Mouse (Mus musculus): ENCODE results near the gene Tmem243. TPM values are rescaled to one million over a fixed set of nuclear protein-coding genes. Genes with fewer than 3 reads are reported as not detected.
A peak's percentile ranks its signal among the peaks of the same experiment; 100 is the strongest.

Tmem243 gene
- total and polyA plus RNA-seq, 2 experiments from 2014 or later: 3.5 to 10.7 TPM

DNA sequence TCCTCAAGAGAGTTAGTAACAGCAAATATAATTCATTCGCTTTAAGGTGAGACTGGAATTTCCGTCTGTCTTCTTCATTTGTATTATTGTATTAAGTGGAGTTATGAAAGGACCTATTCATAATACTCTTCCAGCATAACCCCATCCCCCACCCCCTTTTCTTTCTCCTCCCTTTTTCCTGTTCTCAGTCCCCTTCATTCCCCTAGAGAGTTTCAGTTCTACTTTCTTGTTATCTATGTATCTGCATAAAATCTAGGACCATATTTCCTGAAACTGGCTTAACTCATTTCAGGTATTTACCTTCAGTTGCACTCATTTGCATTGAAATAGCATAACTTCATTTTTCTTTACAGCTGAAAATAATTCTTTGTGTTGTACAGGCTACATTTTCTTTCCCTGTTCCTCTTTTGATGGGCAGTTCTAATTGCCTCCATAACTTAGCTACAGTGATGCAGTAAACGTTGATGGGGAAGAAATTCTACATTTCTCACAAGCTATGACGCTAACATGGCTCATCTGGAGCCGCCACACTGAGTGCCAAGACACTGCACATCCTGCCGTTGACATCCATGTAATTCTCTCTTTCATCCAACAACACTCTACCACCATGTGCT lies 9.9 kb upstream of the Tmem243 start:
- no peak for DNase-seq
- Histone ChIP-seq H3K9me3 (ENCODE audit: low read length) (no peaks in the 10 kb centered on the region), H3K9ac (no peak overlapping the region), H3K4me3 (ENCODE audit: low read depth, low read length) (no peak overlapping the region), H3K4me2 (ENCODE audit: low read depth) (no peak overlapping the region), H3K36me3 (ENCODE audit: insufficient read depth) (no peaks in the 10 kb centered on the region), H3K4me1 (ENCODE audit: insufficient read depth) (no peaks in the 10 kb centered on the region), H3K27me3 (ENCODE audit: insufficient read depth, low read length) (no peaks in the 10 kb centered on the region), H3K27ac (ENCODE audit: low read depth, low read length) (no peak overlapping the region)
- no peak for TF ChIP-seq CTCF (IDR thresholded peaks at IDR 0.05; ENCODE audit: low read depth)
- ATAC-seq: no peak
- 84% methylated on average over 6 of the region's 6 CpGs for WGBS

DNA sequence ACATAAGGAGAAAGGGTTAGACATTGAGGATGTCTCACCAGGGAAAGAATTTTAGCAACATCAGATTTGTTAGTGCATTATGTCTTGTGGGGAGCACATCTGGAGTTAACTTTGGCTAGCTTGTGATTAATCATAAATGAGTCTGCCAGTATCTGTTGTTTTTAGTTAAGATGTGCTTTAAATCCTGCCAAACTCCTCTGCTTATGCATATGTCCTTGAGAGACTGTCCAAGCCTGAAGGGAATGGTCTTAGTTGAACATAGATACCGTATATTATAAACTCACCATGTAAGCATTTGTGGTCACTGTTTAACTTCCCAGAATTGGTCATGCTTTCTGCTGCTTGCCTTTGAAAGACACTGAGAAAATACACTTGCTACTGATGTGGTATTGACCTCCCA lies 7.8 kb upstream of the Tmem243 start:
- Histone ChIP-seq H3K4me2 (ENCODE audit: low read depth) (no peak overlapping the region), H3K9me3 (ENCODE audit: low read length) (peaks cover 6% of the 10 kb centered on the region; the same call in 1 of the 2 replicates), H3K27me3 (ENCODE audit: insufficient read depth, low read length) (no peaks in the 10 kb centered on the region), H3K4me3 (ENCODE audit: low read depth, low read length) (no peak overlapping the region), H3K4me1 (ENCODE audit: insufficient read depth) (no peaks in the 10 kb centered on the region), H3K9ac (no peak overlapping the region), H3K36me3 (ENCODE audit: insufficient read depth) (no peaks in the 10 kb centered on the region), H3K27ac (ENCODE audit: low read depth, low read length) (no peak overlapping the region)
- WGBS: 95% methylated on average over 1 of the region's 1 CpGs
- DNase-seq: no peak
- TF ChIP-seq CTCF (IDR thresholded peaks at IDR 0.05; ENCODE audit: low read depth): no peak
- no peak for ATAC-seq

DNA sequence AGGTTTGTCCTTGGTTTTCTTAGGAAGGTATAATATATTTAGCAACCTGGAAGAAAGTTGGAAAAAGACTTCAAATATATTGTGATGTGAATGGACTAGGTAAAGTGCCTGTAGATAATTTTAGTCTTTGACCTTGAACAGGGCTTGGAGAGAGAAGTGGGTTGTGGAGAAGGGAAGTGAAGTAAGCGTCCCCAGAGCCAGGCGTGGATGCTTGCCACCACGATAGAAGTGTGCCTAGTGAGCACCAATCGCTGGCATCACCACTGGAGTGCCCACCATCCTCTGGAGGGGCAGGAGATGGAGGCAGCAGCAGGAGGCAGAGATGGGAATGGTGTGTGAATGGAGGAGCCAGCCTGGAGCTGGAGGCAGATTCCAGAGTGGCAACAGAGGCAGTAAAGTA lies 7.0 kb upstream of the Tmem243 start:
- Histone ChIP-seq H3K36me3 (ENCODE audit: insufficient read depth) (no peaks in the 10 kb centered on the region), H3K27ac (ENCODE audit: low read depth, low read length) (no peak overlapping the region), H3K27me3 (ENCODE audit: insufficient read depth, low read length) (no peaks in the 10 kb centered on the region), H3K4me1 (ENCODE audit: insufficient read depth) (no peaks in the 10 kb centered on the region), H3K4me2 (ENCODE audit: low read depth) (no peak overlapping the region), H3K4me3 (ENCODE audit: low read depth, low read length) (no peak overlapping the region), H3K9ac (no peak overlapping the region), H3K9me3 (ENCODE audit: low read length) (peaks cover 6% of the 10 kb centered on the region; the same call in 1 of the 2 replicates)
- 83% methylated on average over 4 of the region's 4 CpGs for WGBS
- no peak for DNase-seq
- no peak for TF ChIP-seq CTCF (IDR thresholded peaks at IDR 0.05; ENCODE audit: low read depth)
- no peak for ATAC-seq

DNA sequence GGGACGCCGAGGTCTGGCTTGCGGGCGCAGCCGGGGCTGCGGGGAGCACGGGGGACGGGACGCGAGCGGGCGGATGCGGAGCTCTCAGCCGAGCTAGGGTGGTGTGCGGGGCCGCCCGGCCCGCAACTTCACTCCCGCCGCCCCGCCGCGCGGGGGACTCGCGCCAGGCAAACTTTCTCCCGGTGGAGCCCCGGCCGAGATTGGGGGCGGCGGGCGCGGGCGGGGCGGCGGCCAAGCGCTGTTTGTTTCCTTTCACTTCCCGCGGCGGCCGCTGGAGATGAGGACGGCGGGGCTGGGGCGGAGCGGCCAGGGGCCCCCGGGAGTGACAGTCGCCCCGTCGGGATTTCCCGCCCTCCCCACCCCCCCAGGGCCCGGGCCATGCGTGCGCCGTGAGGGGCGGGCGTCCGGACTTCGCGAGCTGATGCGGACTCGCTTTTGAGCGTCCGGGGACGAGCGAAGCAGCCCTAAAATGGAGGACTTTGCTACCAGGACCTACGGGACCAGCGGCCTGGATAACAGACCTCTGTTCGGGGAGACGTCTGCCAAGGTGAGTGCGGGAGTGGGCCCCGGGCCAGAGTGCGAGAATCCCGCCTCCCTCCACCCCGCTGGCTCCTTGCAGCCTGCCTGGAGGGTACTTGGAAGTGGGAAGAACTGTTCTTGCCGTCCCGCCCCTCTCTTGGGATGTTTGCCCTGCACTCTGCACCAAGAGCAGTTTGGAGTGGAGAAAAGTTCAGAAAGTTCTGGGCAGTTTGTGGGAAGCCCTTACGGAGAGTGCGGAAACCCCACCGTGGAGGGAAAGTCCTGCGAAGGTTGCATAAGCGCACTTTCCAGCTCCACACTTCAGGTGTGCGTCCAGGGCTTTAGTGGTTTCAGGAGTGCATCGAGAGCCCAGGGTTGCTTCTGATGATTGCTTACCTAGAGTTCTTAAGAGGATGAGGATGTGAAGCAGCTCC lies 657 bp downstream of the Tmem243 start:
- peak overlapping the region; percentile 78 for H3K4me2 ChIP-seq (ENCODE audit: low read depth)
- peaks cover 5% of the 10 kb centered on the region; the same call in 1 of the 2 replicates for H3K9me3 ChIP-seq (ENCODE audit: low read length)
- DNase-seq (peak; percentile 26), ATAC-seq (peak; percentile 72)
- H3K9ac ChIP-seq: peak overlapping the region; percentile 59
- TF ChIP-seq CTCF (IDR thresholded peaks at IDR 0.05; ENCODE audit: low read depth): no peak
- H3K27ac ChIP-seq (ENCODE audit: low read depth, low read length): peak overlapping the region; percentile 35; the same call in 1 of the 2 replicates
- H3K4me3 ChIP-seq (ENCODE audit: low read depth, low read length): peak overlapping the region; percentile 88
- H3K27me3 ChIP-seq (ENCODE audit: insufficient read depth, low read length): no peaks in the 10 kb centered on the region
- WGBS: under 1% methylated on average over 72 of the region's 83 CpGs
- H3K36me3 ChIP-seq (ENCODE audit: insufficient read depth): no peaks in the 10 kb centered on the region
- no peaks in the 10 kb centered on the region for H3K4me1 ChIP-seq (ENCODE audit: insufficient read depth)

DNA sequence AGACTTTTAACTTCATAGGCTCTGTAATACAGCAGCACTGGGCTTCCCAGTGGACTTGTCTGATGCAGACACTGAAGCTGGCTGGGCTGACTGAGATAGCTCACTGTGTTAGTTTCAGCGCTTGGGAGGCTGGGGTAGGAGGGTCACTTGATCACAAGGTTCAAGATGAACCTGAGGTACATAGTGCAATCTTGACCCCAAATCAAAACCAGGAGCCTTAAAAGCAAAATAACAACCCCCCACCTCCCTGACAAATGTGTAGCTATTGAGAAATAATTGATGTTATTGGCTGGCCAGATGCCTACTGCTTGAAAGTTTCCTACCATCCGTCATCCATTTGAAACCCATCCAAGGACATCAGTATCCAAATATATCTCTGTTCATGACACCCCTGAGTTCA lies 2.2 kb downstream of the Tmem243 start:
- H3K27me3 ChIP-seq (ENCODE audit: insufficient read depth, low read length): no peaks in the 10 kb centered on the region
- no peak for DNase-seq
- H3K9me3 ChIP-seq (ENCODE audit: low read length): no peaks in the 10 kb centered on the region
- H3K4me1 ChIP-seq (ENCODE audit: insufficient read depth): no peaks in the 10 kb centered on the region
- no peak overlapping the region for H3K4me3 ChIP-seq (ENCODE audit: low read depth, low read length)
- H3K36me3 ChIP-seq (ENCODE audit: insufficient read depth): no peaks in the 10 kb centered on the region
- ATAC-seq: no peak
- TF ChIP-seq CTCF (IDR thresholded peaks at IDR 0.05; ENCODE audit: low read depth): no peak
- H3K27ac ChIP-seq (ENCODE audit: low read depth, low read length): no peak overlapping the region
- WGBS: 90% methylated on average over 2 of the region's 2 CpGs
- no peak overlapping the region for H3K4me2 ChIP-seq (ENCODE audit: low read depth)
- H3K9ac ChIP-seq: no peak overlapping the region

DNA sequence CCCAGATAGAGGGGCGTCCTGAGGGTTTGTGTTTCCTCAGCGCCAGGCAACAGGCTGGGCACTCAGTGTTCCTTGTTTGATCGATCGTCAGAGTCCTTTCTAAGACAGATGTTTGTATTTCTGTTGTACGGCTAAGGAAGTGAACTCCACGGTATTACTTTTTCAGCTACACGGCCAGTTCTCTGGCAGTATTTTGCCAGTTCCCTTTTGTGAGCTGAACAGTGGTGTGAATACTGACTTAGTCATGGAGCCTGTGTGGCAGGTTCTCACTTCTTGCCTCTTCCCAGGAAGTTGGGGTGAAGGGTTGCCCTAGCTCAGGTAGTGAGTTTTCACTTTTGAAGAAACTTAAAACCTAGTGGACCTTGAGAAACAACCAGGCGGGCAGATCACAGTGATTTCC lies 3.5 kb downstream of the Tmem243 start:
- Histone ChIP-seq H3K27ac (ENCODE audit: low read depth, low read length) (no peak overlapping the region), H3K4me2 (ENCODE audit: low read depth) (no peak overlapping the region), H3K27me3 (ENCODE audit: insufficient read depth, low read length) (no peaks in the 10 kb centered on the region), H3K4me3 (ENCODE audit: low read depth, low read length) (no peak overlapping the region), H3K36me3 (ENCODE audit: insufficient read depth) (no peaks in the 10 kb centered on the region), H3K4me1 (ENCODE audit: insufficient read depth) (no peaks in the 10 kb centered on the region), H3K9ac (no peak overlapping the region), H3K9me3 (ENCODE audit: low read length) (no peaks in the 10 kb centered on the region)
- ATAC-seq (no peak), DNase-seq (no peak)
- WGBS: 86% methylated on average over 8 of the region's 8 CpGs
- no peak for TF ChIP-seq CTCF (IDR thresholded peaks at IDR 0.05; ENCODE audit: low read depth)

DNA sequence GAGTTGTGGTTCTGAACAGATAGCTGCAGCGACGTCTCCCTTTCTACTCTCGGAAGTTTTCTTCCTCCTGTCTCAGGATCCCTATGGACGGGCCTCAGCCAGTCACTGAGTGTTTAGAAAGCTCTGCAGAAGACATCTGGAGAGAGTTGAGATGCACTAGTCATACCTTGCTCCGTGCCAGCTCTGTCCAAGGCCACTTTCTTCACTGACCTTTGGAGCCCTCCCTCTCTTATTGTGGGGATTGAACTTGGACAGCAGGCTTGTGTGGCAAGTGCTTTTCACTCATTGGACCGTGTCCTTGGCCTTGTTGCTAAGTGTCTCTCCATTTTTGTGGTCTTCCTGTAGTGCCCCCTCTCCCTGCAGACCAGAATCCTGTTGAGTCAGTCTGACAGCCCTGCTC lies 6.3 kb downstream of the Tmem243 start:
- H3K4me1 ChIP-seq (ENCODE audit: insufficient read depth): no peaks in the 10 kb centered on the region
- H3K27me3 ChIP-seq (ENCODE audit: insufficient read depth, low read length): no peaks in the 10 kb centered on the region
- WGBS: 87% methylated on average over 6 of the region's 6 CpGs
- H3K36me3 ChIP-seq (ENCODE audit: insufficient read depth): no peaks in the 10 kb centered on the region
- no peak for DNase-seq
- H3K4me3 ChIP-seq (ENCODE audit: low read depth, low read length): no peak overlapping the region
- H3K4me2 ChIP-seq (ENCODE audit: low read depth): no peak overlapping the region
- no peak overlapping the region for H3K9ac ChIP-seq
- no peak overlapping the region for H3K27ac ChIP-seq (ENCODE audit: low read depth, low read length)
- no peak for TF ChIP-seq CTCF (IDR thresholded peaks at IDR 0.05; ENCODE audit: low read depth)
- H3K9me3 ChIP-seq (ENCODE audit: low read length): no peaks in the 10 kb centered on the region
- ATAC-seq: no peak
